In genomic region chrX:152001182-152001684, GRCm38 (mm10) we compare ENCODE assay signal across 8 mouse cellular contexts. TPM values are rescaled to one million over a fixed set of nuclear protein-coding genes. Genes with fewer than 3 reads are reported as not detected.
DNase-seq lines count a peak whose midpoint lies in the region; ATAC-seq and TF ChIP-seq lines count a peak whose summit lies in the region.

No protein-coding gene starts in this region.

- no peak for TF ChIP-seq EP300 in ES-Bruce4 (IDR thresholded peaks at IDR 0.05; ENCODE audit: insufficient read depth, low read depth, low read length)

- H3K4me3 ChIP-seq in cerebellum, adult 2 months (replicated peaks; ENCODE audit: insufficient read depth, low read depth, low read length): peak overlapping the region; percentile 100
- peak overlapping the region; percentile 33; the same call in 1 of the 2 replicates for H3K4me3 ChIP-seq in ES-Bruce4 (ENCODE audit: low read depth, low read length)

- no peak for DNase-seq in cerebellum, adult 2 months
- no peak for DNase-seq in cerebellum, adult 9-11 months
- peak; percentile 8 for DNase-seq in lung, postnatal 36 days
- no peak for DNase-seq in frontal cortex, postnatal 25 days (ENCODE audit: low spot score in 2 of 2)
- DNase-seq in gastrocnemius, postnatal 4 days (ENCODE audit: low spot score in 2 of 2): no peak
- DNase-seq in frontal cortex, adult 2 months (ENCODE audit: extremely low spot score in 1 of 2, low spot score in 1 of 2): no peak

- no peaks in the 10 kb centered on the region for H3K9me3 ChIP-seq in ES-Bruce4 (replicated peaks; ENCODE audit: control insufficient read depth, insufficient read depth, low read length, poor library complexity, severe bottlenecking)

- no peaks in the 10 kb centered on the region for H3K27me3 ChIP-seq in cerebellum, adult 2 months (ENCODE audit: control insufficient read depth, insufficient read depth, low read length)
- H3K27me3 ChIP-seq in ES-Bruce4 (ENCODE audit: control insufficient read depth, insufficient read depth, low read length, poor library complexity, severe bottlenecking): no peaks in the 10 kb centered on the region

- TF ChIP-seq CTCF in cerebellum, adult 2 months (IDR thresholded peaks at IDR 0.05; ENCODE audit: borderline replicate concordance, insufficient read depth, low read depth, low read length): no peak
- no peak for TF ChIP-seq CTCF in ES-Bruce4 (IDR thresholded peaks at IDR 0.05; ENCODE audit: low read depth, low read length)

- H3K9ac ChIP-seq in ES-Bruce4 (ENCODE audit: low read depth, poor library complexity, severe bottlenecking): peak overlapping the region; percentile 81; the same call in 1 of the 2 replicates

- peak; percentile 20; the same call in 1 of the 2 replicates for ATAC-seq in granulocyte monocyte progenitor cell, adult 5-6 weeks (replicated peaks; ENCODE audit: poor library complexity, severe bottlenecking)

- peaks cover 5% of the 10 kb centered on the region for H3K36me3 ChIP-seq in ES-Bruce4 (ENCODE audit: control insufficient read depth, insufficient read depth, low read length, poor library complexity, severe bottlenecking)

- no peaks in the 10 kb centered on the region for H3K4me1 ChIP-seq in cerebellum, adult 2 months (ENCODE audit: control insufficient read depth, insufficient read depth, low read length)
- no peaks in the 10 kb centered on the region for H3K4me1 ChIP-seq in ES-Bruce4 (ENCODE audit: control insufficient read depth, insufficient read depth, low read length)

- 30% methylated on average over 9 of the region's 9 CpGs for WGBS in cerebellum, adult 2 months

- no peak overlapping the region for H3K27ac ChIP-seq in cerebellum, adult 2 months (ENCODE audit: insufficient read depth, low read length)
- no peak overlapping the region for H3K27ac ChIP-seq in ES-Bruce4 (ENCODE audit: insufficient read depth, low read length)

- no peak for TF ChIP-seq POLR2A in cerebellum, adult 2 months (IDR thresholded peaks at IDR 0.05; ENCODE audit: borderline replicate concordance, insufficient read depth, low read length)
- no peak for TF ChIP-seq POLR2A in ES-Bruce4 (IDR thresholded peaks at IDR 0.05; ENCODE audit: insufficient read depth, low read length)

RNA-seq across cellular contexts. Expression of gene Hsd17b10, which starts 0.4 kb away (rescaled TPM):
- polyA plus RNA-seq in cerebellum, adult 2 months (2012; rRNA removed): 37.4 and 40.6 TPM in 2 replicates
- polyA plus RNA-seq in ES-Bruce4 (2011; ENCODE audit: insufficient read depth, insufficient read length, low read depth, missing spikeins): 75.1 and 79.5 TPM in 2 replicates
- total RNA-seq in granulocyte monocyte progenitor cell, adult 5-6 weeks (2014; fragmentation: Nextera tagmentation): 84.8 and 106 TPM in 2 replicates
- total RNA-seq in granulocyte monocyte progenitor cell, adult 5-6 weeks (2017): 89.3 and 103 TPM in 2 replicates
- total RNA-seq in gastrocnemius, postnatal 4 days (2021): 100 to 1,000 TPM in 1 of 2 experiments, 10 to 100 TPM in 1; 99.6 to 102 TPM
- 31.5 and 36.3 TPM in 2 replicates for polyA plus RNA-seq in frontal cortex, adult 2 months (2012; rRNA removed)

RNA-seq across cellular contexts. Expression of gene Ribc1, which starts 14.9 kb away (rescaled TPM):
- polyA plus RNA-seq in cerebellum, adult 2 months (2012; rRNA removed): 0.54 and 0.68 TPM in 2 replicates
- polyA plus RNA-seq in ES-Bruce4 (2011; ENCODE audit: insufficient read depth, insufficient read length, low read depth, missing spikeins): 8.1 and 8.3 TPM in 2 replicates
- 0.64 and 2.5 TPM in 2 replicates for total RNA-seq in granulocyte monocyte progenitor cell, adult 5-6 weeks (2014; fragmentation: Nextera tagmentation)
- 2.8 and 3.2 TPM in 2 replicates for total RNA-seq in granulocyte monocyte progenitor cell, adult 5-6 weeks (2017)
- total RNA-seq in gastrocnemius, postnatal 4 days (2021): under 1 TPM; 0.54 to 0.75 TPM
- polyA plus RNA-seq in frontal cortex, adult 2 months (2012; rRNA removed): 0.32 and 0.46 TPM in 2 replicates

RNA-seq across cellular contexts. Expression of gene Smc1a, which starts 15.0 kb away (rescaled TPM):
- 59.9 and 61.2 TPM in 2 replicates for polyA plus RNA-seq in cerebellum, adult 2 months (2012; rRNA removed)
- polyA plus RNA-seq in ES-Bruce4 (2011; ENCODE audit: insufficient read depth, insufficient read length, low read depth, missing spikeins): 134 and 158 TPM in 2 replicates
- total RNA-seq in granulocyte monocyte progenitor cell, adult 5-6 weeks (2014; fragmentation: Nextera tagmentation): 122 and 129 TPM in 2 replicates
- total RNA-seq in granulocyte monocyte progenitor cell, adult 5-6 weeks (2017): 246 and 271 TPM in 2 replicates
- total RNA-seq in gastrocnemius, postnatal 4 days (2021): 10 to 100 TPM; 50.3 to 59.5 TPM
- 44.1 and 47.0 TPM in 2 replicates for polyA plus RNA-seq in frontal cortex, adult 2 months (2012; rRNA removed)
